Mouse (Mus musculus): Measurements from ENCODE around the gene Tgfb3.

- TF ChIP-seq MAFK (IDR thresholded peaks at IDR 0.05; ENCODE audit: insufficient read depth, low read depth, low read length) (no peak), CHD2 (IDR thresholded peaks at IDR 0.05; ENCODE audit: low read depth, low read length) (no peak), HCFC1 (IDR thresholded peaks at IDR 0.05; ENCODE audit: borderline replicate concordance, insufficient read depth, low read length) (no peak), ZNF384 (IDR thresholded peaks at IDR 0.05; ENCODE audit: low read depth, low read length) (no peak)
These were observed 4.2 kb downstream of the Tgfb3 start for GRCm38 (mm10) chr12:86074681-86075080.
